7 mouse cellular contexts compared by ENCODE assay signal in the genomic region with DNA sequence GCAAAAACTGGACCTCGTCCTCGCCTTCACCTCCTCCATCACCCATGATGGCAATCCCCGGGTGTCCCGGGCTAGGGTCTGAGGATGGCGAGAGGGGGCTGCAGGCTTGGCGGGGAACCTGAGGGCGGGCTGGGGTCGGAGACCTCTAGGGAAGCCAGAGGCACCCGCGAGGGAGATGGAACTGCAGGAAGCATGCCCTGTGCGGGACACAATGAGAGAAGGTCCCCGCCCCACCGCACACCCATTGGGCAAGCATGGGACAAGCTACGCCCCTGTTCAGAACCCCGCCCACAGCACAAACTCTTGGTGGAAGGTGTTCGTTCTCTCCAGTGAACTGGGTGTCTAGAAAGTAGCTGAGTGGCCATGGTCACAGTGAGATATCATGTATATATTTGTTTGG. TPM values are rescaled to one million over a fixed set of nuclear protein-coding genes. Genes with fewer than 3 reads are reported as not detected.
DNase-seq lines count a peak whose midpoint lies in the region; ATAC-seq and TF ChIP-seq lines count a peak whose summit lies in the region.

A gene (minus strand): TSS at position 210 of the 400 bp plus-strand sequence.

- no peak within 1 kb of the TSS for H3K27ac ChIP-seq in forebrain, embryonic 13.5 days
- no peak within 1 kb of the TSS for H3K27ac ChIP-seq in hindbrain, embryonic 14.5 days
- no peak within 1 kb of the TSS for H3K27ac ChIP-seq in midbrain, postnatal 0 days (ENCODE audit: low read depth, low read length)

- under 1% methylated on average over 16 of the region's 16 CpGs for WGBS in forebrain, embryonic 13.5 days
- WGBS in hindbrain, embryonic 14.5 days, result under 1% methylated on average over 16 of the region's 16 CpGs
- WGBS in midbrain, postnatal 0 days, result 0% methylated on average over 16 of the region's 16 CpGs

- DNase-seq in ES-CJ7 (ENCODE audit: low read depth, low spot score) (peak; percentile 86), liver (peak; percentile 80)
- DNase-seq in adrenal gland, adult 8-10 months, result peak; percentile 45
- DNase-seq in hindbrain, embryonic 14.5 days (ENCODE audit: low spot score), result peak; percentile 36
- peak; percentile 7 for DNase-seq in midbrain, postnatal 0 days (ENCODE audit: low spot score)
- peak; percentile 69 for DNase-seq in thymus, postnatal 25 days

- peak; percentile 78 for ATAC-seq in forebrain, embryonic 13.5 days
- ATAC-seq in hindbrain, embryonic 14.5 days (ENCODE audit: low FRiP score), result no peak
- no peak for ATAC-seq in midbrain, postnatal 0 days (ENCODE audit: low FRiP score)

- H3K36me3 ChIP-seq in forebrain, embryonic 13.5 days (ENCODE audit: poor library complexity, severe bottlenecking), result no peaks in the 10 kb centered on the region
- no peaks in the 10 kb centered on the region for H3K36me3 ChIP-seq in hindbrain, embryonic 14.5 days (replicated peaks; ENCODE audit: control insufficient read depth, insufficient read depth)
- H3K36me3 ChIP-seq in midbrain, postnatal 0 days (ENCODE audit: insufficient read depth, low read length), result no peaks in the 10 kb centered on the region

- no peaks in the 10 kb centered on the region for H3K9me3 ChIP-seq in forebrain, embryonic 13.5 days (replicated peaks)
- no peaks in the 10 kb centered on the region for H3K9me3 ChIP-seq in hindbrain, embryonic 14.5 days (ENCODE audit: control insufficient read depth, low read length)
- H3K9me3 ChIP-seq in midbrain, postnatal 0 days (ENCODE audit: low read length), result no peaks in the 10 kb centered on the region

- H3K9ac ChIP-seq in forebrain, embryonic 13.5 days, result peak within 1 kb of the TSS; percentile 54
- 0 out of 2 replicates have a peak within 1 kb of the TSS, but pooled peaks have one; percentile 26 for H3K9ac ChIP-seq in hindbrain, embryonic 14.5 days
- H3K9ac ChIP-seq in midbrain, postnatal 0 days (replicated peaks; ENCODE audit: low read length, poor library complexity, severe bottlenecking), result no peak within 1 kb of the TSS

- H3K4me2 ChIP-seq in forebrain, embryonic 13.5 days, result peak within 1 kb of the TSS; percentile 72
- H3K4me2 ChIP-seq in hindbrain, embryonic 14.5 days (replicated peaks), result peak within 1 kb of the TSS; percentile 47
- peak within 1 kb of the TSS; percentile 42 for H3K4me2 ChIP-seq in midbrain, postnatal 0 days (ENCODE audit: low read depth, low read length, poor library complexity, severe bottlenecking)

- TF ChIP-seq CTCF in midbrain, postnatal 0 days (IDR thresholded peaks at IDR 0.05), result no peak

- peaks cover 11% of the 10 kb centered on the region for H3K4me1 ChIP-seq in forebrain, embryonic 13.5 days
- H3K4me1 ChIP-seq in hindbrain, embryonic 14.5 days (replicated peaks; ENCODE audit: control insufficient read depth, insufficient read depth, low read length), result peaks cover 4% of the 10 kb centered on the region; the same call in 1 of the 2 replicates
- H3K4me1 ChIP-seq in midbrain, postnatal 0 days (ENCODE audit: insufficient read depth, low read length), result peaks cover 3% of the 10 kb centered on the region; the same call in 1 of the 2 replicates

- peaks cover 5% of the 10 kb centered on the region; the same call in 1 of the 2 replicates for H3K27me3 ChIP-seq in forebrain, embryonic 13.5 days
- H3K27me3 ChIP-seq in hindbrain, embryonic 14.5 days (ENCODE audit: control insufficient read depth, insufficient read depth, low read length), result peaks cover 6% of the 10 kb centered on the region; the same call in 1 of the 2 replicates
- no peaks in the 10 kb centered on the region for H3K27me3 ChIP-seq in midbrain, postnatal 0 days (ENCODE audit: insufficient read depth, low read length)

- H3K4me3 ChIP-seq in forebrain, embryonic 13.5 days, result peak within 1 kb of the TSS; percentile 40
- peak within 1 kb of the TSS; percentile 15 for H3K4me3 ChIP-seq in hindbrain, embryonic 14.5 days (replicated peaks; ENCODE audit: low read length)
- peak within 1 kb of the TSS; percentile 20; the same call in 1 of the 2 replicates for H3K4me3 ChIP-seq in midbrain, postnatal 0 days (ENCODE audit: low read depth, low read length)

RNA-seq across cellular contexts. Expression of the gene that starts here (rescaled TPM):
- total RNA-seq in adrenal gland, adult 8-10 months (2022), result under 1 TPM; 0.17 to 0.25 (median 0.22) TPM
- 7.5 and 10.2 TPM in 2 replicates for polyA plus RNA-seq in forebrain, embryonic 13.5 days (2015; fragmentation: Nextera tagmentation; extraction: Ambion mirVana)
- polyA plus RNA-seq in hindbrain, embryonic 14.5 days (2014; fragmentation: Nextera tagmentation; extraction: Ambion mirVana), result 5.1 and 7.6 TPM in 2 replicates
- 7.0 and 7.2 TPM in 2 replicates for total RNA-seq in midbrain, postnatal 0 days (2014; rRNA removed)
- 13.6 and 15.2 TPM in 2 replicates for polyA plus RNA-seq in midbrain, postnatal 0 days (2015; fragmentation: Nextera tagmentation; extraction: Ambion mirVana)

Comparison
In these comparisons a context has a peak if more than half of its experiments do, and no peak if none do; other contexts are left out.
1. Peak in DNase-seq in adrenal gland, adult 8-10 months; RNA of the gene not detected or under 1 TPM.
2. DNase-seq: peak in every context shown above with its lines; median percentile 86 in ES-CJ7; 80 in liver; 69 in thymus, postnatal 25 days; 45 in adrenal gland, adult 8-10 months; 36 in hindbrain, embryonic 14.5 days; 7 in midbrain, postnatal 0 days.